Mouse (Mus musculus) kidney, adult 9 months (tissue): Measurements from ENCODE around the gene Mkrn1.
"Not testable (repeated sequence)": the region's sequence is repeated elsewhere in the genome, so short reads cannot be mapped to it uniquely, and the experiment has no call there.

Experiments used
- DNase-seq: peaks from one replicate; pipeline ENCODE4 v3.0.0; 2022

The Mkrn1 gene

GRCm38 (mm10) chr6:39429007-39429788 lies 8.9 kb upstream of the Mkrn1 start:
- no peak for DNase-seq

DNA sequence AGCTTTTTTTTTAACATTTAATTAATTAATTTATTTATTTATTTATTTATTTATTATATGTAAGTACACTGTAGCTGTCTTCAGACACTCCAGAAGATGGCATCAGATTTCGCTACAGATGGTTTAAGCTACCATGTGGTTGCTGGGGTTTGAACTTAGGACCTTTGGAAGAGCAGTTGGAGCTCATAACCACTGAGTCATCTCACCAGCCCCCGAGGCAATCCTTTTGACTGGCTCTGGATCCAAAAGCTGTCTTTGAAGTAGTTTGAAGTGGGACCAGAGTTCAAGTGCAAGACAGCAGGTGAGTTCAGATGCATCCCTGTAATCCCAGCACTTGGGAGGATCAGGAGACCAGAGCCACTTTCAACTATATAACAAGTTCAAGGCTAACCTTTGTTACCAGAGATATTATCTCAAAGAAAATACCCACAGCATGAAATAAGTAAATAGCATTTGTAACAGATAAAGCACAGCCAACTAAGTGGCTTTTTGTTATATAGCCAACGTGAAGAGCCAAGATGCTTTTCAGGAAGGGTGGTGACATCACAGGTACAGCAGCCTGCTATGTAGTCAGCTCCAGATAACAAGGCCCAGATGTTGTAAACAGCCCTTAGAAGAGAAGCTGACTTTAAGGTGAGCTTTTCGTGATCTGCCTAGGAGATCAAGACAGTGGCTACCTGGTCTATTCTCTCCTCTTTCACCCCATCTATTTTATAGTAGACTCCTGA lies 7.2 kb upstream of the Mkrn1 start:
- DNase-seq: no peak

- no peak for DNase-seq
These were observed 6.5 kb upstream of the Mkrn1 start for GRCm38 (mm10) chr6:39426725-39427124.

DNA sequence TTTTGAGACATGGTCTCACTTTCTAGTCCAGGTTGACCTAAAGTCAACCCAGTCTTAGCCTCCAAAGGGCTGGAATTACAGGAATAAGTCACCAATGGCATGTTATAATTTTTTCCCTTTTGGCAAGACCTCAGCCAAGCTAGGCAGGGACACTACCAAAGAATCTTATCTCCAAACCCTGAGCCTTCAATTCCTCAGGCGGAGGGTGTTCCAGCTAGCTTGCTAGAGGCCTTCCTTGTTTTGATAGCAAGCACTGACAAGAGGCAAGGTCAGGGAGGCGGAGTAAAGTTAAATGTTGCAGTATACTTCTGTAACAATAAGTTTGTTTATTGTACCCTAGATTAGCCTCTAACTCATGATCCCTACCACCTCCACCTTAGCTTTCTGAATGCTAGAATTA lies 4.9 kb upstream of the Mkrn1 start:
- no peak for DNase-seq

GRCm38 (mm10) chr6:39423686-39424085 lies 3.4 kb upstream of the Mkrn1 start:
- no peak for DNase-seq

GRCm38 (mm10) chr6:39423130-39423551 lies 2.9 kb upstream of the Mkrn1 start:
- no peak for DNase-seq

DNA sequence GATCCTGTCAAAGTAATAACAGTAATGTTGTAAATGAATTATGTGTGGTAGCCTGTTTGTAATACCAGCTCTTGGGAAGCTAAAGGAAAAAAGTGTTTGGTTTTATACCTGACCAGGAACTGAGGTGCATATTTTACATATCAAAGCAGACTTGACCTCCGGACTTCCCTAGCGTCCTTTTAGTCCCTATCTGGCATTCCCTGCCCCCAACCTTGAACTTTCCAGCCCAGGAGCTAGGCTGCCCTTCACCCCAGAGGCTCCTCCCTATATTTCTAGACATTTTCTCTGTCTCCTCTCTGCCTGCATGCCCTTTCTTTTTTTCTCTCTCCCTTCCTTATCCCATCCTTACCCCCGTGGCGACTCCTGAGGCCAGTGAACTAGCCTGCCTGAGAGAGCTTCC lies 605 bp upstream of the Mkrn1 start:
- DNase-seq: no peak

DNA sequence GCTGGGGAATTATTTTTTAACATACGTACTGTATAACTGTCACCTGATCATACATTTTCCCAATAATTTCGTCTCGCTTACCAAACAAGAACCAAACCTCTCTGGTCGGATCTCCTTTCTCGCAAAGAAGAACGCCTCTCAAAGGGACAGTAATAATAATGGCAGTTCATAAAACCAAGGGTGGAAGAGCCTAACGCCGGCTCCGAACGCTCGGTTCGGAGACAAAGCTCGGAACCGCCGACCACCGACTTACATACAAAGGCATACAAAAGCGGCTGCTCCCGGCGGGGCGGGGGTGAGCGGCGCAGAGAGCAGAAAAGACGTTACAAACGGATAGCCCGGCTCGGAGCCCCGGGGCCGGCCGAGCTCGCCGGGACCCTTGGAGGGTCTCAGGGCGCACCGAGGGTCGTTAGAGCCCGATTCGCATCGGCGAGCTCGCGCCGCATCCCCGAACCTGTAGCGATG lies 844 bp downstream of the Mkrn1 start:
- DNase-seq: peak; percentile 40

- DNase-seq: not testable (repeated sequence)
These were observed 3.6 kb downstream of the Mkrn1 start for GRCm38 (mm10) chr6:39416654-39417053.

DNA sequence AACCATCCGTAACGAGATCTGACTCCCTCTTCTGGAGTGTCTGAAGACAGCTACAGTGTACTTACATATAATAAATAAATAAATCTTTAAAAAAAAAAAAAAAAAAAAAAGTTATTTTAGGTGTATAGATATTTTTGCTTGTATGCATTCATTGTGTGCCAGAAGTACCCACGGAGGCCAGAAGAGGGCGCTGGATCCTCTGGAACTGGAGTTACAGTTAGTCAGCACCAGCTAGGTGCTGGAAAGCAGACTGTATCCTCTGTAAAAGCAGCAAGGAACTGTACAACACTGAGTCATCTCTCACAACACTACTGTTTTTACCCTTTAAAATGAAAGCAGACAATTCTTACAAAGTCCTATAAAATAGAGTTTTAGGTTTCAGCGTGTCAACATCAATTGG lies 4.5 kb downstream of the Mkrn1 start:
- DNase-seq: peak; percentile 76

- peak; percentile 43 for DNase-seq
These were observed 6.2 kb downstream of the Mkrn1 start for GRCm38 (mm10) chr6:39414106-39414505.

- no peak for DNase-seq
These were observed 13.8 kb downstream of the Mkrn1 start for GRCm38 (mm10) chr6:39406480-39406879.

DNA sequence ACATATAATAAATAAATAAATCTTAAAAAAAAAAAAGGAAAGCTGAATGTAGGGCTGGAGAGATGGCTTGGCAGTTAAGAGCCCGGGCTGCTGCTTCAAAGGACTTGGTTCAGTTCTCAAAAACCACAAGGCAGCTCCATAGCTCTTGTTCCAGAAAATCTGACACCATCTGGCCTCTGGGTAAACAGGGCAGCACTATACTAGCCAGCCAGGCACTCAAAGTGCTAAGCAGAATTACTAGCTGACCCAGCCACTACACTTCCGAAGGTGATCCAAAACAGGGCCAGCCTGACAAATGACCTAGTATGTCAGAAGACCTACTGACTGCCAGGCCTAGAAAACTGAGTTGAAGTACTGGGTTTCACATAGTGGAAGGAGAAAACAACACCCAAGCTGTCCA lies 17.1 kb downstream of the Mkrn1 start:
- DNase-seq: no peak

DNA sequence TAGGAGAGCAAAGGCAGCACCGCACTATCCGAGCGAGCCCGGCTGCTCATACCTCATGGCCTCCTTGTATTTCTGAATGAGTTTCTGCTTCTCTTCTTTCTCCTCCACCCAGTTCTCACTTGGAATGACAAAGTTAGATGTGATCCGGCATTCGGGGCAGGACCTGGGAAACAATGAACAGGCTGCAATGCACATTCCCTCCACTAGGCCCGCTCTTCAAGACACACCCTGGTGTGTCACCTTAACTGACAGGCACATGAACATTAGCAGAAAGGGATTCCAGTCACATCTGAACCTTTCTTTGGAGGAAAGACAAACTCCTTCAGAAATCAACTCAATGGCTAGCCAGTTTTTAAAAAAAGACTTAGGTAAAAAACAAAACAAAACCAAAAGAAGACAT lies 19.9 kb downstream of the Mkrn1 start:
- DNase-seq: peak; percentile 50

- no peak for DNase-seq
These were observed 21.9 kb downstream of the Mkrn1 start for GRCm38 (mm10) chr6:39398342-39398741.

- no peak for DNase-seq
These were observed 23.2 kb downstream of the Mkrn1 start for GRCm38 (mm10) chr6:39397046-39397445.

GRCm38 (mm10) chr6:39395916-39396315 lies 24.3 kb downstream of the Mkrn1 start:
- DNase-seq: no peak

DNA sequence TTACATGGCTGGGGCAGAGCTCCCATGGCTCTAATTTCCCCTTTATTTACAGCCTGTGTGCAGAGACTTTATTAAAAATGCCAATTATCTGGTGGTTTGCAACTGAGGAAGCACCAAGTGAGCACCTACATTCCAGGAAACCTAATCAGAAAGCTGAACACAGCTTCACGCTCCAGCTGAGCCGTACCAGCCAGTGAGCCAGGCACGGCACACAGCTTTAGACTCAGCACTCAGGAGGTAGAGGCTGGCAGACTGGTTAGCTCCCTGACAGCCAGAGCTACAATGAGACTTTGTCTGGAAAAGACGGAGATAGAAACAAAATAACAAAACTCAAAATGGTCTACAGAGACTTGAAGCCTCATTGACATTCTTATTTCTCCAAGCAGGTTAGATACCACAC lies 24.8 kb downstream of the Mkrn1 start:
- DNase-seq: no peak

DNA sequence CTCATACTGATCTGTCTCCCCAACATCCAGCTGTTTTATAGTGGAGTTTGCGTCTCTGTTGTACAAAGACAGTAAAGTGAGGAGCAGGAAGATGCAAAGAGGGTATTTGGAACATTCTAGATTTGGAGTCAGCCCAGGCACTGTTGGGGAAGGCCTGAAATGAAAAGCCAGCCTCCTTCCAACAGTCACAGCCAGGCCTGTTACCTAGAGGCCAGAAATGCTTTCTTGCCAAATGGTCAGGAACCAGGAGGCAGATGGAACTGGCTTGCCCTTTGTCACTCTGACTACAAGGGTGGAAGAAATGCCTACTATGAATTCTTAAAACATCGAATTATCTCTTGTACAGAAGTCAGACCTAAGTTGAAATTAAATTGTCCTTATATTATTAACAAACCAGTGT lies 30.3 kb downstream of the Mkrn1 start:
- no peak for DNase-seq

DNA sequence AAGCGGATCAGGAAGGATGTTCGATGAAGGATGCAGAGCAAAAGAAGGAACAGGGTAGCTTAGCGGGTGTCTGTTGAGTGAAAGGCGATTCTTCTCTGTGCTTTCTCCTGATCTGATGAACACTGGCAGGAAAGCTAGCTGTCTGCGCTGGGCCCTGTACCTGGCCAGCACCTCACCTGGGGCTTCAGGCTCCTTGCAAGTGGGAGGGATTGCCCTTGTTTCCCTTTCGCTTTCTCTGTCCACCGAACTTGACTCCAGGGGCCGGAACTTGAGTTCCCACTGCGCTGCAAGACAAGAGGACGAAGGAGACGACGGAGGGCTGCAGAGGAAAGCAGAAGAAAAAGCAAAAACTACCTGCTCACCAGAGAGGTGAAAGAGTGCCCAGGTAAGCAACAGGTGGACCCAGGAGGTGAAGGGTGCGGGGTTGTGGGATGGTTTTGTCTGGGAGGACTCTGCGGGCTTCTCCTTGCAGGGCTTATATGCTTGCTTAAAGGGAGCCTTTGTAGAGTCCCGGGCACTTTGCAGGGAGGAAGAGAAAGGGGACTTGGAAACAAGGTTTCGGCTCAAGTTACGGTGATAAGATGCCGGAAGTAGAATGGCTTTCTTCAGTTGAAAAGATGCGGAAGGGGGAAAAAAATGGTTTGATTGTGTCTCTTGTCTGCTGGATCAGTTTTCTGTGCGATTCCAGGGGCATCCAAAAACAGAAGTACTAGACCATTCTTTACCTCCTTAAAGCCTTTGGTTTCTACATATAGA lies 39.0 kb downstream of the Mkrn1 start, which contains the start of gene Rab19:
Gene Rab19, plus strand, starts transcription at position 51 of the 756 bp plus-strand sequence.
- DNase-seq: peak; percentile 61

DNA sequence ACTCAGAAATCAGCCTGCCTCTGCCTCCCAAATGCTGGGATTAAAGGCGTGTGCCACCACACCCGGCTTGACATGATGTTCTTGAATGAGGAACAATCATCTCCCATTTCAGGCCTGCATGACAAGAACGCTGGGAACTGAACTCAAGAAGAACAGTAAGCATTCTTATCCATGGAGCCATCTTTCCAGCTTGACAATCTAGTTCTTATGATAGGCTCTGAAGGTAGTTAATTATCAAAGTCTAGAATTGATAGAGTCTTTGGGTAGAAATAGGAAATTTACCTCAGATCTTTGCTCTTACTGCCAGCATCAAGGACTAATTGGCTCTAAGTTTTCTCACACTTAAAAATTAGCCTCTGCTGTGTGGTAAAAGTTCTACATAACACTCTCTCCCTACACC lies 40.0 kb downstream of the Mkrn1 start:
- DNase-seq: no peak

GRCm38 (mm10) chr6:39379749-39380148 lies 40.5 kb downstream of the Mkrn1 start:
- DNase-seq: no peak

DNA sequence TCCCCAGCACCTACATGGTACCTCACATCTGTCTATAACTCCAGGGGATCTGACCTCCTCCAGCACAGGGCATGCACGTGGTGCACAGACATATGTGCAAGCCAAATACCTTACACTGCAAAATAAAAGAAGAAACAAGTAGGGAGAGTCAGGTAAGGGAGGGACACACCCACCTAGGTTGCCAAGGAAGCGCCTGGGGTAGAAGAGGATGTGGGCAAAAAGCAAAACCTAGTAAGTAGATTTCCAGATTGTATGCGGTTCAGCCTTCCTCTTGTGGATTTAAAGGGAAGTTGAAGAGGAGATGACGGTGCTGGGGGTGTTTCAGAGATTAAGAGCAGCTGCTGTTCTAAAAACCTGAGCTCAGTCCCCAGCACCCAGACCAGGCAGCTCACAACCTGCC lies 41.0 kb downstream of the Mkrn1 start:
- no peak for DNase-seq
